Mouse (Mus musculus): ENCODE measurements around the gene Kcna3. TPM values are rescaled to one million over a fixed set of nuclear protein-coding genes. Genes with fewer than 3 reads are reported as not detected.

Gene Kcna3
- polyA plus RNA-seq, 1 experiment from 2014 or later: 0.59 TPM

GRCm38 (mm10) chr3:107087410-107087809, 51.4 kb downstream of the Kcna3 start:
- Histone ChIP-seq H3K27me3 (ENCODE audit: insufficient read depth, low read length) (no peaks in the 10 kb centered on the region), H3K4me1 (replicated peaks; ENCODE audit: insufficient read depth, low read length) (no peaks in the 10 kb centered on the region), H3K9me3 (replicated peaks; ENCODE audit: low read length) (no peaks in the 10 kb centered on the region), H3K9ac (ENCODE audit: low read depth, low read length) (no peak overlapping the region), H3K4me2 (ENCODE audit: low read length) (no peak overlapping the region), H3K4me3 (replicated peaks; ENCODE audit: low read depth, low read length) (no peak overlapping the region), H3K36me3 (ENCODE audit: insufficient read depth, low read length) (no peaks in the 10 kb centered on the region), H3K27ac (no peak overlapping the region)
- 92% methylated on average over 4 of the region's 4 CpGs for WGBS
- no peak for TF ChIP-seq CTCF (IDR thresholded peaks at IDR 0.05; ENCODE audit: low read depth)
- no peak for ATAC-seq (replicated peaks; ENCODE audit: low FRiP score, low read depth)
- no peak for DNase-seq (ENCODE audit: low spot score)

Other genes with a start within 250 kb of the Kcna3 start
- gene Cd53, start 246.0 kb upstream of the Kcna3 start, polyA plus RNA-seq (2015; fragmentation: Nextera tagmentation; extraction: Ambion mirVana): 6.5 and 7.6 TPM in 2 replicates
- gene Olfr266, start 209.9 kb upstream of the Kcna3 start, polyA plus RNA-seq (2015; fragmentation: Nextera tagmentation; extraction: Ambion mirVana): not detected in 2 replicates
- gene Kcna2, start 65.0 kb downstream of the Kcna3 start, polyA plus RNA-seq (2015; fragmentation: Nextera tagmentation; extraction: Ambion mirVana): 0.03 and 0.06 TPM in 2 replicates
- not detected in 2 replicates for gene Kcna10, start 146.9 kb downstream of the Kcna3 start, polyA plus RNA-seq (2015; fragmentation: Nextera tagmentation; extraction: Ambion mirVana)
- gene Cym, start 185.6 kb downstream of the Kcna3 start, polyA plus RNA-seq (2015; fragmentation: Nextera tagmentation; extraction: Ambion mirVana): 0.93 and 1.2 TPM in 2 replicates
- gene A630076J17Rik, start 194.4 kb downstream of the Kcna3 start, polyA plus RNA-seq (2015; fragmentation: Nextera tagmentation; extraction: Ambion mirVana): not detected in 2 replicates
- 0.09 and 0.17 TPM in 2 replicates for gene Prok1, start 203.5 kb downstream of the Kcna3 start, polyA plus RNA-seq (2015; fragmentation: Nextera tagmentation; extraction: Ambion mirVana)
- 247 and 248 TPM in 2 replicates for gene Lamtor5, start 242.7 kb downstream of the Kcna3 start, polyA plus RNA-seq (2015; fragmentation: Nextera tagmentation; extraction: Ambion mirVana)